ENCODE assay signal across 9 mouse cellular contexts in genomic region chr10:87492661-87493551, GRCm38 (mm10). TPM values are rescaled to one million over a fixed set of nuclear protein-coding genes. Genes with fewer than 3 reads are reported as not detected.
DNase-seq lines count a peak whose midpoint lies in the region; ATAC-seq and TF ChIP-seq lines count a peak whose summit lies in the region.
"Had no signal": no experiment of that assay in that cellular context is flagged by ENCODE, and none has a peak within 500 bp of the region (broad histone marks: within the 10 kb centered on the region; RNA-seq: fewer than 3 reads in every experiment).

No protein-coding gene starts in this region.

- no peaks in the 10 kb centered on the region for H3K36me3 ChIP-seq in E14TG2a.4 (ENCODE audit: insufficient read depth, low read length)
- no peaks in the 10 kb centered on the region for H3K36me3 ChIP-seq in forebrain, embryonic 13.5 days (ENCODE audit: poor library complexity, severe bottlenecking)
- no peaks in the 10 kb centered on the region for H3K36me3 ChIP-seq in liver, postnatal 0 days (replicated peaks; ENCODE audit: insufficient read depth, low read length)

- peaks cover 26% of the 10 kb centered on the region for H3K4me1 ChIP-seq in E14TG2a.4 (replicated peaks; ENCODE audit: low read depth, low read length)
- H3K4me1 ChIP-seq in forebrain, embryonic 13.5 days = peaks cover 59% of the 10 kb centered on the region
- H3K4me1 ChIP-seq in liver, postnatal 0 days (ENCODE audit: insufficient read depth) = peaks cover 3% of the 10 kb centered on the region; the same call in 1 of the 2 replicates

- intact Hi-C loops in heart, postnatal 14 days (cut with DNase I) = no loop called here

- H3K4me3 ChIP-seq in E14TG2a.4 (replicated peaks; ENCODE audit: low read length) = peak overlapping the region; percentile 78
- H3K4me3 ChIP-seq in forebrain, embryonic 13.5 days = peak overlapping the region; percentile 94
- H3K4me3 ChIP-seq in liver, postnatal 0 days (ENCODE audit: low read depth, low read length) = peak overlapping the region; percentile 46

- peak overlapping the region; percentile 80 for H3K4me2 ChIP-seq in forebrain, embryonic 13.5 days
- peak overlapping the region; percentile 74 for H3K4me2 ChIP-seq in liver, postnatal 0 days (ENCODE audit: low read depth, low read length)

- peak; percentile 81 for DNase-seq in adrenal gland, postnatal 10 days
- DNase-seq in heart, postnatal 14 days = peak; percentile 65 to 67
- DNase-seq in kidney, postnatal 4 days = peak; percentile 71 to 81
- DNase-seq in liver, postnatal 0 days = peak; percentile 28
- DNase-seq in right cerebral cortex, adult 2 months (ENCODE audit: low spot score in 2 of 2) = peak; percentile 71 to 77

- H3K27ac ChIP-seq in forebrain, embryonic 13.5 days = peak overlapping the region; percentile 96
- H3K27ac ChIP-seq in liver, postnatal 0 days (ENCODE audit: low read depth) = no peak overlapping the region

- WGBS in forebrain, embryonic 13.5 days = under 1% methylated on average over 75 of the region's 90 CpGs
- 1% methylated on average over 73 of the region's 90 CpGs for WGBS in liver, postnatal 0 days (ENCODE audit: insufficient replicate concordance)

- H3K9me3 ChIP-seq in E14TG2a.4 (ENCODE audit: low read length) = no peaks in the 10 kb centered on the region
- peaks cover 1% of the 10 kb centered on the region for H3K9me3 ChIP-seq in forebrain, embryonic 13.5 days (replicated peaks)
- peaks cover 1% of the 10 kb centered on the region; the same call in 1 of the 2 replicates for H3K9me3 ChIP-seq in liver, postnatal 0 days (ENCODE audit: low read length)

- peak; percentile 5 for ATAC-seq in forebrain, embryonic 13.5 days
- ATAC-seq in liver, postnatal 0 days = no peak
- ATAC-seq in CD4-positive, CD25-positive, alpha-beta regulatory T cell, adult 4 months = no peak

- no peak for TF ChIP-seq CTCF in E14TG2a.4 (conservative IDR thresholded peaks at IDR 0.05; ENCODE audit: low read length)
- TF ChIP-seq CTCF in liver, postnatal 0 days (IDR thresholded peaks at IDR 0.05; ENCODE audit: low read depth) = no peak

- peak overlapping the region; percentile 98 for H3K9ac ChIP-seq in forebrain, embryonic 13.5 days
- H3K9ac ChIP-seq in liver, postnatal 0 days (replicated peaks) = no peak overlapping the region

- peaks cover 87% of the 10 kb centered on the region for H3K27me3 ChIP-seq in E14TG2a.4 (ENCODE audit: insufficient read depth, low read length)
- peaks cover 20% of the 10 kb centered on the region for H3K27me3 ChIP-seq in forebrain, embryonic 13.5 days
- H3K27me3 ChIP-seq in liver, postnatal 0 days (ENCODE audit: insufficient read depth, low read length) = peaks cover 81% of the 10 kb centered on the region

- no peak for TF ChIP-seq EP300 in liver, postnatal 0 days (IDR thresholded peaks at IDR 0.05; ENCODE audit: low read depth)

RNA-seq across cellular contexts. Expression of gene Ascl1, which starts 0.6 kb away (rescaled TPM):
- 1 to 10 TPM; 1.8 to 2.0 TPM for total RNA-seq in adrenal gland, postnatal 10 days (2021)
- 32.1 and 33.9 TPM in 2 replicates for polyA plus RNA-seq in forebrain, embryonic 13.5 days (2015; fragmentation: Nextera tagmentation; extraction: Ambion mirVana)
- total RNA-seq in heart, postnatal 14 days (2021) = under 1 TPM in 1 of 2 experiments, not detected in 1; 0.17 TPM
- not detected in 2 replicates for polyA plus RNA-seq in liver, postnatal 0 days (2015; fragmentation: Nextera tagmentation; extraction: Ambion mirVana)
- not detected for polyA plus RNA-seq in CD4-positive, CD25-positive, alpha-beta regulatory T cell, adult 4 months (2017; shearing (Covaris generic))
- polyA plus RNA-seq: spleen, adult 2 months had no signal

RNA-seq across cellular contexts. Expression of gene Pah, which starts 28.7 kb away (rescaled TPM):
- total RNA-seq in adrenal gland, postnatal 10 days (2021) = 10 to 100 TPM; 25.9 to 64.4 TPM
- not detected in 2 replicates for polyA plus RNA-seq in forebrain, embryonic 13.5 days (2015; fragmentation: Nextera tagmentation; extraction: Ambion mirVana)
- under 1 TPM; 0.32 to 0.76 TPM for total RNA-seq in heart, postnatal 14 days (2021)
- 146 and 162 TPM in 2 replicates for polyA plus RNA-seq in liver, postnatal 0 days (2015; fragmentation: Nextera tagmentation; extraction: Ambion mirVana)
- not detected for polyA plus RNA-seq in CD4-positive, CD25-positive, alpha-beta regulatory T cell, adult 4 months (2017; shearing (Covaris generic))

Comparison
In these comparisons a context has a peak if more than half of its experiments do, and no peak if none do; other contexts are left out.
1. DNase-seq: peak in every context shown above with its lines; median percentile 81 in adrenal gland, postnatal 10 days; 76 in kidney, postnatal 4 days; 74 in right cerebral cortex, adult 2 months; 66 in heart, postnatal 14 days; 28 in liver, postnatal 0 days.
2. RNA of gene Ascl1, which starts 0.6 kb away (polyA plus RNA-seq): 32.1 to 33.9 TPM in forebrain, embryonic 13.5 days; not detected in liver, postnatal 0 days and not detected in CD4-positive, CD25-positive, alpha-beta regulatory T cell, adult 4 months; every median in the first group is over 10 times any median in the second.
3. RNA of gene Pah, which starts 28.7 kb away (polyA plus RNA-seq): 146 to 162 TPM in liver, postnatal 0 days; not detected in forebrain, embryonic 13.5 days and not detected in CD4-positive, CD25-positive, alpha-beta regulatory T cell, adult 4 months; every median in the first group is over 100 times any median in the second.
4. Peak in every context shown above with its lines, with median percentiles within 50 percentile points of each other: H3K4me3 ChIP-seq.